Mouse (Mus musculus) urinary bladder, adult 2 months (tissue): ENCODE measurements around the gene Fip1l1. TPM values are rescaled to one million over a fixed set of nuclear protein-coding genes. Genes with fewer than 3 reads are reported as not detected.

Experiments used
- DNase-seq: peaks from one replicate; pipeline ENCODE4 v3.0.0; 2022; ENCODE audit warnings: low spot score
- polyA plus RNA-seq: library from polyadenylated mRNA; depleted of rRNA; stranded (reverse); fragments of >200 nt; gene quantifications from 2 replicates; pipeline ENCODE4 v1.2.3, GENCODE M21; 2012; rRNA removed

Gene Fip1l1
- polyA plus RNA-seq, 1 experiment: 38.3 TPM

DNA sequence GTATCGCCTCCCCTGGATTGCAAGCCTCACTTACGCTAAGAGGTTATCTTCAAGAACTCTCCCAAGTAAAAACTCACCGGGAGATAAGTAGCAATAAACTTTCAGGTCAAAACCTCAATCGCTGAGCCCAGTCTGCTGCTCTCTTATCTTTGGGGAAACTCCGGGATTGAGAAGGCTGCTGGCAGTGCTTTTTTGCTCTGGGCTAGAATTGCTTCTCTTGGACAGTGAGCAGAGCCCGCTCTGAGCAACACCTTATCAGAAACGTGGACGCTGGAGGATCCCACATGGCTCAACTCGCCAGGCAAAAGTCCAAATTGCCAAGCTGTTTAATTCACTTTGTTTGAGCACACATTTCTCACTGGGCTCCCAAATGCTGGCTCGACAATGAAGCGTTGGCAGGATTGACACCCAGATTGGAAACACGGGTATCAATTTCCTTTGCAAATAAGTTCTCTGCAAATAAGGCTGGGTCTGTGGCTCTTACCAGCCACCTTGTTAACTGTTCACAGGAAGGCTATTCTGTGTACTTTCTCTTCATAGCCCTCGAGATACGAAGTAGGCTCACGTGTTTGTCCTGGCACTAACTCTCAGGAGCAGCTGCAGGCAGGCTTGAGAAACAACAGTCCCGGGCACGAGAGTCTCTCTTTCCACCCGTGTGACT lies 78.4 kb downstream of the Fip1l1 start:
- DNase-seq: no peak

DNA sequence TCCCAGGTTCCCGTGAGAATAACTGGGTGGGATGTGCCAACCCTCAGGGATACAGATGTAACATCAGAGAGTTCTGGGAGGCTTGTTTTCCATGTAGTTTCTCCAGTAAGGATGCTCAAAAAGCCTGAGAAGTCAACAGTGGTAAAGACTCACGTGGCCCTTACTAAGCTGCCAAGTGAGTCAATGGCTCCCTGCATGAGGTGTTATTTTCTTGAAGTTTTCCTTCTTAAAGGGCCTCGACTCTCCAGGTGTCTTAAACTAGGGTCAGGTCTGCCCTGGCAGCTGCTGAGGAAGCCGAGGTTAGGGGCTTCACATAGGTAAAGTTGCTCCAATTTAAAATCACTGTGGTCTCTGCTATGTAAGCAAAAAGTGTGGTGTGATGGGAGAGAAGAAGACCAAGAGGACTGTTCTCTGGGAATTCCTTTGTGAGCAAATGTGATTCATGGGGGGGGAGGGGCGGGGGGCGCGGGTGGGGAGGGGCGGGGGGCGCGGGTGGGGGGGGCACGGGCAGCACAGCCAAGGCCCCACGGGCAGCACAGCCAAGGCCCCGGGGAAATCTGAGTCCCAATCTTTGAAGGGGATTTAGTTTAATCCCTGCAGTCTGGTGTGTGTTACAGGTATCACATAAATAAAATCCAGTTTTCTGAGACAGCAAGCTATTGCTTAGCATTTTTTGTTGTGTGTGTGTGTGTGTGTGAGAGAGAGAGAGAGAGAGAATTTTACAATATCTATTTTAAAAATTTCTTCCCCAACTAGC lies 82.7 kb downstream of the Fip1l1 start:
- DNase-seq: no peak

DNA sequence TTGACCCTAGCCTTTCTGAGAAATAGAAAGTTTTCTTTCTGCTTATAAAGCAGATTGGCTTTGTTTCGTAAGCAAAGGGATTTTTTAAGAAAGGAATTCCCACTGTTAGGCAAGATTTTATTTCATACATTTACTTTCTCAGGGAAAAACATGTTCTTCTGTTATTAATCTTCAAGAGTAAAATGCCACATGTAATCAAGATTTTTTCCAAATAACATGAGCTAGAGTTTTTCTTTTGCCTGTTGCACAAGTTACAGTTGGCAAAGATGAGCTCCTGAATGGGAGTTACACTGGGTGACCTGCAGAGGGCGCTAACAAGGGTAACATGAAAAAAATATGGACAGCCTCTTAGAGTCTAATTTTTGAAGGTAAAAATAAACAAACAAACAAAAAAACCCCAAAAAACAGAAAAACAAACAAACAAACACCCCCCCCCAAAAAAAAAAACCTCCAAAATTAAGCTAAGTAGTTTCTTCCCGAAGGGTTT lies 83.4 kb downstream of the Fip1l1 start:
- no peak for DNase-seq

DNA sequence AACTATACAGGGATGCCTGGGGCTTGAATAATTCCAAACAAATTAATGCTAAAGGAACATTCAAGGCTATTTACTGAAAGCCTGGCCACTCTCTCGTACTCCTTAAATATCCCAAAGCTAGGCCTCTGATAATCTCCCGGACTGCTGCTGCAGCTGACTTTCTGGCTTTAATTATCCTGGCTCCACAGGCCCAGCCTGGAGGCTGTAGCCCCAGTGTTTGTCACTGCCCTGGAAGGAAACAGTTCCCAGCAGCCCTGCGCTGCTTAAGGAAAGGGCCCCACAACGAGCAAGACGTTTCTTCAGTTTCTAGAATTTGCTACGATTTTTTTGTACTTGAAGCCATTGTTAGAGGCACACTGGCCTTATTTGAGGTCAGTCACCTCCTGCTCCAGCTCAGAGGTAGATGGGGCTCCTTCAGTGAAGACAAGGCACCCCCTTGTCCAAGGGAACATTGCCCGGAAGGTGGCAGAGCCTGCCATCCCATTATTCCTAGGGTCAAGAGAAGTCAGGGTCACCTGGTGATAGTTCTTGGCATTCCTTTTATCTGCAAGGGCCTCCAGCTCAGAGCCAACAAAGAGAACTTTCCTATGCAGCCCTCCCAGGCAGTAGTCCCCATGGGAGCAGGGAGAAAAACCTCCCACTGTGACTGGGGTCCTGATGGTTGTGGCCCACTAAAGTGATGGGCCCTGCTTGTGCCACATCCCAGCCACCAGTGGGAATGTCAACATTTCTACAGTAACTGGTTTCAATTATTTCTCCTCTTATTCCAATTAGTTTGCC lies 86.6 kb downstream of the Fip1l1 start:
- no peak for DNase-seq

DNA sequence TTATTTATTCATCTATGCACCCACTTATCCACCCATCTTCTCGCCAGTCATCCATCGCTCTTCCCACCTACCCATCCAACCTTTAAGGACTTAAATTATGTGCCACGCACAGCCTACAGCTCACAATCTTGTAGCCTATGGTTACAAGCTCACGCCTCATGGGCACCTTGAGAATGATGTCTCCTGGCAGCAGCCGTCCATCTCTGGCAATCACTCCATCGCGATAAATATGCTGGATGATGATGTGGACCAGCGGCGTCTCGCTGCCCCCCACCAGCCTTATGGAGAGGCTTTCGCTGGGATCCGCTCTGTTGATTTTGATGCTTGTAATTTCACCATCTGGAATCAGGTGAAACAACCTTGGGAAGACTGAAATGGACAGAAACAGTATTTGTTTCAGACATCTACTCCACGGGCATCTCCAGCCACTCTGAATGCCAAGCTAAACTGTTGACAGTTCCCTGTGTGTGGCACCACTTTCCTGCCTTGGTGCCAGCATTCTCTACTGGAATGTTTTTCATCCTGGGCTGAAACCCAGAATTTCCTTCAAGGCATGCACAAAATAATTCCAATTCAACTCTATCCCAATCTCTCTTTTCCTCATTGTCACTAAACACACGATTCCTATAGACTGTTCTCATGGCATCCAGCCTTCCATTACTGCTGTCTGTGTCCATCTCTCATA lies 88.2 kb downstream of the Fip1l1 start:
- no peak for DNase-seq

DNA sequence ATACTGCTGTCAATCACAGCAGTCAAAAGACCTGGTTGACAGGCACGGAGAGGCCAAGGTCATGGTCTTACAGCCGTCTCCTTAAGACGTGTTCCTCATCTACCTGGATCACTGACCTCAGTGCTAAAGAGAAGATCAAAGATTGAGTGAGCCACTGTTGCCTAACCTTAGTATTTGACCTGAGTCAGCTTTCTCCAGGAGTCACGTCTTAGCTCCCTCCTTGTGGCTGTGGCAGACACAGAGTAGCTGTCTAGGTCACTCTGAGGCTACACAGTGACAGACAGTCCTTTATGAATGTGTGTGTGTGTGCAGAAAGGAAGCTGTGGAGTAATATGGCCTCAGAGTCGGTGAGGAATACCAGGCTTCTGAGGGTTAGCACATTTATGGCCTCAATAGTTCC lies 89.1 kb downstream of the Fip1l1 start:
- no peak for DNase-seq

DNA sequence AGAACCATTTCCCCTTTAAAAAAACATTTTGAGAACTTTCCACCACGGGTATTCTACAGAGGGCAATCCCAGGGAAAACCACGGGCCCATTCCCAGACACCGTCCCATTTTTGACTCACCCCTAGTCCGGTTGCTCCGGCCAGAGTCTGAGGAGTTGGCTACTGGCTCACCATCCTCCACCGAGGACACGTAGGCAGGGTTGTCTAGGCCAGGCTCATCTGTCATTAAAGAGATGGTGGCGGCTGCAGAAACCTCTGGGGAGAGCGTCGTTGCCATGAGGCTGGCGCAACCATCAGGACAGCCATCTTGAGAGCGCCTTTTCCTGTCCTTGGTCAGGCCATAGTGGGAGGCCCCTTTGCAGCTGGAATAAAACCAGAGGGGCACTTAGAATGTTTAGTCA lies 92.8 kb downstream of the Fip1l1 start:
- no peak for DNase-seq

DNA sequence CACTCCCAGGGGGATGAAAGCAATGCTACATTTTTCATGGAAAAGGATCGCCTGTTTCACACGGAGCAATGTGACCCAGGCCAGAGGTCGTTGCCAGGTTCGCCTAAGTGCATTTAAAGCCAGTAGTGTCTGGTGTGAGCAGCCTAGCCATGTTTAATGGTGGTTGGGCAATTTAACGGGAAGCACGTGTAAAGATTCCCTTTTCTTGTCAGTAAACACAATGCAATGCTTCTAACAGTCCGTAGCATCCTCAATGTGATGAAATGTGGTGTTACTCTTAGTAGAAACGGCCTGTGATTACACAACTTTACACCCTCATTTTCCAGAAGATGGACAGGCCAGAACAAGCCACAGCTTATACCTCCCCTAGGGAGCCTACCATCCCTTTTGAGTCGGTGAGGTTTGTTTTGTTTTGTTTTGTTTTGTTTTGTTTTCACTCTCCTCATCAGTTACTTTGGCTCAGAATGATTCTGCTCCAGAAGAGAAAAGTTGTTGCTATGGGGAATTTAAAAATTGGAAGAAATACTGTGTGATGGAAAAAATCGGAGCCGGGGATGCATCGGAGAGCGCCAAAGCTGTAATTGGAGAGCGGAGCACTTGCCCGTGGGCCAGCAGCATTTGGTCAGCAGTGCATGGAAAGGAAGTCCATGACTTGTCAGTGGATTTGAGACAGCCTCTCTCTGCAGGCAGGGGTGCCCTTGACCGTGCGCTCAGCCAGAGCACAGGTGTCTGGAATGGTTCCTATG lies 97.3 kb downstream of the Fip1l1 start:
- no peak for DNase-seq

DNA sequence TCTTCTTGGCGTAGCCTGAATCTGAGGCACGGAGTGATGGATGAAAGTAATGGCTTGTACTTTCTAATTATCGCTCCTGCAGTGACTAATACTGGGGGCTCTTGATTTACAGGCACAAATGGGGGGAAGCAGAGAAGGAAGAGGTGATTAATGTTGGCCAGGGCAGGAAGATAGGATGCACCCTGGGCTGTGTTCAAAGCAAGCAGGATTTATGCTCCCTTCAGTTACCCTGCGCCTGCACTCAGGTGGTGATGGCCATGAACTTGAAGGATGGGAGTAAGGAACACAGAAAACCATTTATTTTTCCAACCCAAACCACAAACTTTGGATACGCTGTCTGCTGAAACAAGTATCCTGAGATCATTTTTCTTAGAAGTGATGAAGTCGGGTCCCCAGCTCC lies 98.2 kb downstream of the Fip1l1 start:
- DNase-seq: no peak

DNA sequence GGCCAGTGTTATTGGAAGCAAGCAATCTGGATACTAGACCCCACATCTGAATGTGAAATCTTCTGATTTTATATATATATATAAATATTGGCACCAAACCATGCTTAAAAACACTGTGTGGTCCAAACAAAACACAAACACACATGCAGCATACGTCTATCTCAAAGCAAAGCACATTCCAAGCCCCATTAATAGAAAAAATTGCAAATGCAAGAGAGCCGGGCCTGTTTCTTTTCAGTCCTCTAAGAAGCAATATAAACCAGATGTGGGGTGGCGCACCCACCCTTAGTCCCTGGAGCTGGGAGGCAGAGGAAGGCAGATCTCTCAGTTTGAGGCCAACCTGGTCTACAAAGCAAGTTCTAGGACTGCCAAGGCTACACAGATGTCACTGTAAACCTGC lies 99.1 kb downstream of the Fip1l1 start:
- DNase-seq: no peak

DNA sequence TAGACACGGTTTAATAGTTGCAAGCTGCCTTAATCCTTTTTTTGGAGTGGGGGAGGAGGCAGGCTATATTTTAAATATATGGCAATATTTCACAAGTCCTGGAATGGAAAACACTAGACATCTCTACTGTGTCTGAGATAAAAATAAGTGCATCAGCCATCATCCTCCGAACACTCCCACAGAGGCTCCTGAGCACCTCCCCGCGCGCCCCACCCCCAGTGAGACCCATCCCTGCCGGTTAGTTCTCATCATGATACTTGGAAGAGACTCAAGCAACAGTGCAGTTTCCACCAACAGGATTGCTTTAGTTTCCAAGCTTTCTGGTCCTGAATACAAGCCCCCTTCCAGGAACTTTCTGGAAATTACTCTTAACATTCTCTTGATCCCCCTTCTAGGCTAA lies 104.3 kb downstream of the Fip1l1 start:
- no peak for DNase-seq

DNA sequence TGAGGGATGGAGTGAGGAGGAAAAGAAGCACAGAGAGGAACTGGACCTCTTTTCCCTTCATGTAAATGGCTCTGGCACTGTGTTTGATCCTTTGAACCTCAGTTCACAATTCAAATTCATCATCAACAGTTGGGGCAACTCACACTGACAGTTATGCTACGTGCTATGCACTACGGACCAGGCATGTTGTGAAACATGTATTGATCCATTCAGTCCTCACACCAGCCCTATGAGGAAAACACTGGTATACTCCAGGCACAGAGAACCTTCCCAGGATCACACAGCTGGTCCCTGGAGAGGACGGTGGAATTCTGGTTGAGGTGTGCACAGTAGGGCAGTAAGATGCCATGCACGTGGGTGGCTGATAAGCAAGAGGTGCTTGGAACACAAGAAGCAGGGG lies 105.3 kb downstream of the Fip1l1 start:
- no peak for DNase-seq

DNA sequence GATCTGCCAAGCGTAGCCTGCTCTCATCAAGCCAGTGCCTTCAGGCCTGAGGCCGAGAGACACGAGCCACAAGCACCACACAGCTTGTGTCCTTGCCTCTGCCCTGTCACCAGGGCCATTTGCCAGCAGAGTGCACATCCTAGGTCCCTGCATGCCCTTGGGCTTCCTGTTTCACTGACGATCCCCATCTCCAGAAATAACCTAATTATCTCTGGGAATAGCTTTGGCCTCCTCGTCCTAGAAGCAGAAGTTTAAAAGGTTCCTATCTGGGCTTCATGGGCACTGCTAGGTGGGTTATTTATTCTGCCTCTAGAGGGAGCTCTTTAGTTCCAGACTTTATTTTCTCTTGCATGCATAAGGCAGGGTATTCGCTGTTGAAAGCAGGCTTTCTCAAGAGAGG lies 105.8 kb downstream of the Fip1l1 start:
- no peak for DNase-seq

DNA sequence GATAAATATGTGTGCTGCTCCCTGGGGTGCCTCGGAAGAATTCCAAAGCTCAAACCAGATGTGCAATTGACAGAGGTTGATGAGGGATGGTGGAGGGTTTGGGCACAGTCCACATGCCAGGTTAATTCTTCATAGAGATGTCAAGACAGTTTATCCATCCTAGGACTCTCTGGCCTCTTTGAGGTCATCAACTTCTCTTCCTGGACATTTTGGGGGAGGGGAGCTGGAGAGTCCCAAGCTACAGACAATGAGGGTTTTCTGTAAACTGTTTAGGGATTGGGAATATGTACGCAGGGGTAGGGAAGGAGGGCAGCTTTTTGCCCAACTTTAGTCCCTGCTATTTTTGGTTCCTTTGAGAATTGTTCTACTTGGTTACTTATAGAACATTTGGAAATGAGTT lies 107.0 kb downstream of the Fip1l1 start:
- no peak for DNase-seq

DNA sequence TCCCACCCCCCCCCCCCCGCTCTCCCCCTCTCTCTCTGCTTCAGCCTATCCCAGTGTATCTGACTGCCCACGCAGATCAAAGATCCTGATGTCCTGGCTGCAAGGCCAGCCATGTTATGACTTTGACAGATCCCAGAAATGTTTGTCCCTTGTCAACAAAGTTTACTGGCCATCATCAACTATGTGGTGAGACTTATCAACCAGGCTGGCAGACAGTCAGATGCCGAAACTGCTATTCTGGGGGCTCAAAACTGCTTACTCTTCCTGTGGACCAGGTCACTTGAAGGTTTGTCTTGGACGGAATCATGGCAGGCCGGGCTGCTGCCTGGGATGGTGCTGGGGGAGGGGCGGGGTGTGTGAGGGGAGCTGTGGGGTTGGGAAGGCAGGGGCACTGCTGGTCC lies 112.3 kb downstream of the Fip1l1 start:
- no peak for DNase-seq

DNA sequence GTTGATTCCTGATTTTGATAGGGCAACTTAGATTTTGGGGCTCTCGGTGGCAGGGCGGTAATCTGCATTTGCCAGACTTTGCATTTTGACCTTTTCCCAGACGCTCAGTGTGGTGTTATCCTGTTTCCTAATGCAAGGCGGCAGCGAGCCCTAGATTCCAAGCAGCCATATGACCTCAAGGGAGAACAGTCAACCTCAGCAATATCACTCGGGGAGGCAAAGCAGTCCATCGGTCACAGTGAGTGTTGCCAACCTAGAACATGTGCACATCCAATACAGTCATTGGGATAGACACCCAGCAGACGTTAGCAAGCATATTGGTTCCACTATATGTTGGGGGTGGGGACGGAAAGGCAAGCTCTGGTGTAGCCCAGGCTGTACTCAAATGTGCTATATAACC lies 113.0 kb downstream of the Fip1l1 start:
- DNase-seq: no peak

Other genes with a start within 250 kb of the Fip1l1 start
- gene Scfd2, start 3.7 kb upstream of the Fip1l1 start, polyA plus RNA-seq: 9.1 and 10.2 TPM in 2 replicates
- gene Lnx1, start 167.5 kb downstream of the Fip1l1 start, polyA plus RNA-seq: 6.9 and 9.4 TPM in 2 replicates